Mouse (Mus musculus) neural tube, embryonic 12.5 days (tissue): Measurements from ENCODE around the gene Vmn1r112. TPM values are rescaled to one million over a fixed set of nuclear protein-coding genes. Genes with fewer than 3 reads are reported as not detected.
"Not testable (repeated sequence)": the region's sequence is repeated elsewhere in the genome, so short reads cannot be mapped to it uniquely, and the experiment has no call there.

Experiments
- ATAC-seq: fragments of 200-750 bp; cut with Nextera tagmentation; 2 replicates; pipeline ENCODE4 v1.8.0; 2017; ENCODE audit warnings: low read depth, mild to moderate bottlenecking, moderate TSS enrichment, moderate library complexity; ENCODE audit not compliant: low FRiP score
- H3K27ac ChIP-seq: fragments of 300-500 bp; sonication (generic); 2 replicates; pipeline ENCODE4 v1.5.1; 2016
- H3K27me3 ChIP-seq: fragments of 300-500 bp; sonication (generic); replicated peaks from 2 replicates; pipeline ENCODE4 v1.6.1; 2016; ENCODE audit warnings: mild to moderate bottlenecking
- H3K36me3 ChIP-seq: fragments of 300-500 bp; sonication (generic); 2 replicates; pipeline ENCODE4 v1.6.1; 2016; ENCODE audit warnings: mild to moderate bottlenecking
- H3K4me1 ChIP-seq: fragments of 300-500 bp; sonication (generic); 2 replicates; pipeline ENCODE4 v1.6.1; 2016
- H3K4me2 ChIP-seq: fragments of 300-500 bp; sonication (generic); replicated peaks from 2 replicates; pipeline ENCODE4 v1.6.1; 2016; ENCODE audit warnings: mild to moderate bottlenecking
- H3K4me3 ChIP-seq: fragments of 300-500 bp; sonication (generic); 2 replicates; pipeline ENCODE4 v1.5.1; 2016
- H3K9ac ChIP-seq: fragments of 300-500 bp; sonication (generic); 2 replicates; pipeline ENCODE4 v1.6.1; 2016; ENCODE audit warnings: mild to moderate bottlenecking
- H3K9me3 ChIP-seq: fragments of 300-500 bp; sonication (generic); 2 replicates; pipeline ENCODE4 v1.6.1; 2016; ENCODE audit warnings: mild to moderate bottlenecking
- WGBS: fragments of 180-500 bp; shearing (Covaris S2); methylation state at CpG from one replicate; pipeline ENCODE4 v1.1.7; 2016; 5-methylcytosine and 5-hydroxymethylcytosine counted together
- polyA plus RNA-seq: library from polyadenylated mRNA; unstranded; fragments of >200 nt; fragmentation: Nextera tagmentation; extraction: Ambion mirVana; gene quantifications from 2 replicates; pipeline ENCODE4 v1.2.1, GENCODE M21; 2016

Gene Vmn1r112
- polyA plus RNA-seq, result not detected in 2 replicates

GRCm38 (mm10) chr7:20770885-20771284, at the start of gene Vmn1r112:
TSS of gene Vmn1r112 (plus strand) at chr7:20771185.
- not testable (repeated sequence) for H3K27me3 ChIP-seq, H3K4me2 ChIP-seq, H3K9me3 ChIP-seq, H3K27ac ChIP-seq, H3K36me3 ChIP-seq, H3K4me1 ChIP-seq, H3K4me3 ChIP-seq, ATAC-seq, H3K9ac ChIP-seq
- no CpG with 5 or more reads among the region's 3 CpGs for WGBS

- H3K4me1 ChIP-seq, H3K27me3 ChIP-seq, ATAC-seq, H3K27ac ChIP-seq, H3K4me3 ChIP-seq, H3K9ac ChIP-seq, H3K36me3 ChIP-seq, H3K4me2 ChIP-seq, H3K9me3 ChIP-seq: not testable (repeated sequence)
- WGBS, result no CpG with 5 or more reads among the region's 1 CpGs
These were observed 40.5 kb upstream of the Vmn1r112 start, which contains the start of gene Gm10668 for GRCm38 (mm10) chr7:20730524-20730923. TSS of gene Gm10668 (minus strand) at chr7:20730624.

- ATAC-seq, H3K9me3 ChIP-seq, H3K9ac ChIP-seq, H3K36me3 ChIP-seq, H3K4me1 ChIP-seq, H3K4me2 ChIP-seq, H3K27ac ChIP-seq, H3K27me3 ChIP-seq, H3K4me3 ChIP-seq: not testable (repeated sequence)
- WGBS, result 58% methylated on average over 2 of the region's 2 CpGs
These were observed 16.0 kb downstream of the Vmn1r112 start, which contains the start of gene Vmn1r113 for GRCm38 (mm10) chr7:20786985-20787384. TSS of gene Vmn1r113 (plus strand) at chr7:20787285.

- not testable (repeated sequence) for H3K9me3 ChIP-seq, H3K27ac ChIP-seq, H3K4me2 ChIP-seq, ATAC-seq, H3K4me3 ChIP-seq, H3K9ac ChIP-seq, H3K36me3 ChIP-seq, H3K27me3 ChIP-seq, H3K4me1 ChIP-seq
- WGBS, result no CpG with 5 or more reads among the region's 5 CpGs
These were observed 41.1 kb downstream of the Vmn1r112 start, which contains the start of gene Vmn1r114 for GRCm38 (mm10) chr7:20812086-20812485. TSS of gene Vmn1r114 (minus strand) at chr7:20812186.

Other genes starting within 250 kb of the Vmn1r112 start
- not detected in 2 replicates for gene Vmn1r104, start 237.3 kb upstream of the Vmn1r112 start, polyA plus RNA-seq
- gene Gm5726, start 225.4 kb upstream of the Vmn1r112 start, polyA plus RNA-seq, result not detected in 2 replicates
- not detected in 2 replicates for gene Gm4141, start 194.9 kb upstream of the Vmn1r112 start, polyA plus RNA-seq
- not detected in 2 replicates for gene Gm4513, start 172.2 kb upstream of the Vmn1r112 start, polyA plus RNA-seq
- not detected in 2 replicates for gene Vmn1r107, start 102.3 kb upstream of the Vmn1r112 start, polyA plus RNA-seq
- gene Vmn1r111, start 68.0 kb upstream of the Vmn1r112 start, polyA plus RNA-seq, result not detected in 2 replicates
- not detected in 2 replicates for gene Gm10668, start 40.6 kb upstream of the Vmn1r112 start, polyA plus RNA-seq
- not detected in 2 replicates for gene Vmn1r113, start 16.1 kb downstream of the Vmn1r112 start, polyA plus RNA-seq
- not detected in 2 replicates for gene Vmn1r114, start 41.0 kb downstream of the Vmn1r112 start, polyA plus RNA-seq
- gene Vmn1r115, start 73.8 kb downstream of the Vmn1r112 start, polyA plus RNA-seq, result not detected in 2 replicates
- gene Vmn1r116, start 101.1 kb downstream of the Vmn1r112 start, polyA plus RNA-seq, result not detected in 2 replicates
- gene Vmn1r117, start 112.9 kb downstream of the Vmn1r112 start, polyA plus RNA-seq, result not detected in 2 replicates
- gene Vmn1r118, start 141.2 kb downstream of the Vmn1r112 start, polyA plus RNA-seq, result not detected in 2 replicates
- gene Vmn1r119, start 241.3 kb downstream of the Vmn1r112 start, polyA plus RNA-seq, result not detected in 2 replicates